Mouse (Mus musculus) bone marrow macrophage, adult 2 months (primary cell): ENCODE data around the gene Fbxl17. TPM values are rescaled to one million over a fixed set of nuclear protein-coding genes. Genes with fewer than 3 reads are reported as not detected.

Experiments used
- H3K27ac ChIP-seq: 2 replicates; pipeline ENCODE4 v1.5.1; 2012; ENCODE audit warnings: low read depth, low read length; ENCODE audit not compliant: insufficient read depth
- H3K4me1 ChIP-seq: 2 replicates; pipeline ENCODE4 v1.6.1; 2012; ENCODE audit warnings: low read length; ENCODE audit not compliant: control insufficient read depth, insufficient read depth
- H3K4me3 ChIP-seq: 2 replicates; pipeline ENCODE4 v1.5.1; 2012; ENCODE audit warnings: mild to moderate bottlenecking, low read length, moderate library complexity; ENCODE audit not compliant: insufficient read depth
- CTCF ChIP-seq: IDR thresholded peaks from 2 replicates; pipeline ENCODE4 v1.5.1; 2012; ENCODE audit warnings: low read depth, mild to moderate bottlenecking, low read length, moderate library complexity
- POLR2A ChIP-seq: IDR thresholded peaks from 2 replicates; pipeline ENCODE4 v1.6.1; 2012; ENCODE audit warnings: mild to moderate bottlenecking, low read depth, low read length, borderline replicate concordance
- polyA plus RNA-seq: library from polyadenylated mRNA; stranded (reverse); fragments of >200 nt; gene quantifications from 2 replicates; pipeline ENCODE4 v1.2.4, GENCODE M21; 2012; ENCODE audit not compliant: missing spikeins, insufficient read depth, insufficient read length

Fbxl17 gene
- polyA plus RNA-seq, 1 experiment: 21.2 TPM

DNA sequence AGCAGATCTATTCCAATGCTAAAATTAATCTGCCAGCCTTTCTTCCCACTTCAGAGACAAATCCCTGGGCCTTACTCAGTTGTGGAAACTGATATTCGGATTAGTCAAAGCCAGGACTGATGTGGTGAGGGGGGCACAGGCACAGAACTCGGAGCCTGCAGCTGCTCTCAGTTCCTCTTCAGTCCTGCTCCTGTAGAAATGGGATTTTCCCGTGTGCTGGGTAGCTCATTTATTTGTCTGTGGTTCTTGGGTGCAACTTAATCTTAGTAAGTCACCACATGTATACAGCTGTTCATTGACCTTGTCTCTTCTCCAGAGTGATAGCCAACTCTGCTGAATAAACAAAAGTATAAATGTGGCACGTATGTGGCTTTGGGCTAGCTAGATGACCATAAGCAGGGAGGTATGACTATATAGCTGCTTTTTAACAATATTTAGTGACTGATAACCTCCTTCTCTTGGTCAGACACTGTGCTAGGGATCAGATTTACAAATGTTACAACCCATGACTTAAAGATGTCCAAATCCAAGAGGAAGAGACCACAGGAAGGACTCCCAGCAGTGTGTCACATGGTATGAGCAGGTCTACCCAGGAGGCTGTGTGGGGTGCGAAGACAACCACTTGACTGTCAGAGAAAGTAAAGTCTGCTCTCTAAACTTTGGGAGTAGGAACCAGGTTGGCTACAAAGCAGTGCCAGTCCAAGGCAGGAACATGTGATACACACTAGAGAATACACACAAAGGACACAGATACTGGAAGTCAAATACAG lies 331.6 kb downstream of the Fbxl17 start:
- Histone ChIP-seq H3K4me3 (no peak overlapping the region), H3K4me1 (peaks cover 12% of the 10 kb centered on the region)

DNA sequence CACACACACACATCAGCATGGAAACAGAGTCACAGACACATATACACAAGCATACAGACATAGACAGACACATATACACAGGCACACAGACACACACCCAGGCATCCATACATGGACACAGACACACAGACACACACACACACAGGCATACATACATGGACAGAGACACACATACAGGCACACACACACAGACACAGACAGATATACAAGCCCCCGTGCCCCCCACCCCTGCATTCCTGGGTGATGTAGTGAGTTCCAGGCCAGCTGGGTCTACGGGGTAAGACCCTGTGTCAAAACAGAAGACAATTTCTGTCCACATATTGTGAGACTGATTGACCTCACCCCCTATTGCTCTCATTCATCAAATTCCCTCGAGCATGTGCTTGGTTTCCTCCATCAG lies 332.6 kb downstream of the Fbxl17 start:
- peaks cover 12% of the 10 kb centered on the region for H3K4me1 ChIP-seq
- no peak overlapping the region for H3K4me3 ChIP-seq
- TF ChIP-seq POLR2A: no peak
- no peak overlapping the region for H3K27ac ChIP-seq

More for the DNA sequence above, 331.6 kb downstream of the Fbxl17 start:
- TF ChIP-seq POLR2A (no peak), CTCF (no peak)
- no peak overlapping the region for H3K27ac ChIP-seq

DNA sequence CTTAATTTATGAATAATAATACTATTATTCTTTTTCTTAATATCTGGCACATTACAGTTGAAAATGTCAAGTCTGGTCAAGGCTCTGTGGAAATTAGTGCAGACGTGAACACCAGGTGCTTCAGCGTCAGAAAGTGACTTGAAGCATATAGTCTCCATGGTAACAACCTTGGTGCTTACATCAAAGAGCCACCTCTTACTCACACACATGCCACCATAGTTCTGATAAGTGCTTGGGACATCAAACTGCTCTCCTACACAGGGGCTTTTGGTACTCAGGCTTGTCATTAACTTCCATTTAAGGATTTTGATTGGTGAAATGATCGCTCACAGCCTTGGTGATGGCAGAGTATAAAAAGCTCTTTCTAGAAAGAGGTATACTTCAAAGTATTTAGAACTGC lies 333.1 kb downstream of the Fbxl17 start:
- TF ChIP-seq CTCF: no peak
- Histone ChIP-seq H3K4me3 (no peak overlapping the region), H3K27ac (no peak overlapping the region), H3K4me1 (peaks cover 12% of the 10 kb centered on the region)

DNA sequence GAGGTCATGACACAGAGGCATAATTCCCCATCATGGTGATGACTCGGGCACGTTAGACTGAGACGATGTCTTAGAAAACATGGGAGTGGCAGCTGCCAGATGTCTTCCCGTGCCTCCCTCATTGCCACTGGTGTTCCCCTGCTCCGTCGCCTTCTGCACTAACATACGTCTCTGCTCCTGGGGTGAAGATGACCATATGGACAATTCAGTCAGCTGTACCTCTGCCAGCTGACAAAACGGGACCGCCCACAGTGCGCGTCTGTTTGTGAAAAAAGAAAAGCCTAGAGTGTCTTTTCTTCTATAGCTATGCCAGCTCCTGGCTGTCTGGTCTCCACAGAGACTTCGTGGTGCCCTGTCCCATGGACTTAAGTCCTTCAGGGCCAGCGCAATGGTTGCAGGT lies 334.0 kb downstream of the Fbxl17 start:
- TF ChIP-seq POLR2A (no peak), CTCF (no peak)
- Histone ChIP-seq H3K4me3 (no peak overlapping the region), H3K4me1 (peaks cover 12% of the 10 kb centered on the region), H3K27ac (no peak overlapping the region)

DNA sequence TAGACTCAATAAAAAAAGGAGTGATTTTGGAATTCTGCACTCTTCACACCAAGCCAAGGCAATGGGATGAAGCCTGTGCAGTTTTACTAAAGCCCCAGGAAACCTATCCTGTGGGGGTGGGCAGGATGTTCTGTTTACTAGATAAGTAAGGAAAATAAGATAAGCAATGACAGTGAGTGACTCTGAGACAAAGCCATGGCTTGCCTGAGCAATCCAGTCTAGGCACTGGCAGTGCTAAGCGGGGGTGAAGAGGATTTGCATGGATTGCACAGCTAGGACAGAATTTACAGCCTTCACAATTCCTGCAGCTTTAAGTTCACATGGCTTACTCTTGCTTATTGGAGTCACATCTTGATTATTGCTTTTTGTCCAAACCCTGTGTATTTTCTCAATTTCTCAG lies 335.5 kb downstream of the Fbxl17 start:
- peaks cover 12% of the 10 kb centered on the region for H3K4me1 ChIP-seq

DNA sequence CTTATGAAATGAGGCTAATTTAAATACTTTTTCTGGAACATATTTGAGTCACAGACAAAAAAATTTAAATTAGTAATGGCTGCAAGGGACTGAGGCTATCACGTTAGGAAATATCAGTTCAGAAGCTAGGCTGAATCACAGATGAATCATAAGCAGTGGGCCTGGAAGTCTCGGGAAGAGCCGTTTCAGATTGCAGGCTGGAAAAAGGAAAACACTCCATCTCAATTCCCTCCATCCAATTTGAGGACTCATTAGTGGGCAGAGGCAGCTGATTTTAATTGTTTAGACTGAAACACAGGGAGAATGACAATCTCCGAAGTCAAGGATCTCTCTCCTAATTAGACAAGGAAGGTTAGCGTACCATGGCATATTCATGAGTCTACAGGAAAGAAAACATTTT lies 337.9 kb downstream of the Fbxl17 start:
- Histone ChIP-seq H3K4me1 (no peaks in the 10 kb centered on the region), H3K4me3 (no peak overlapping the region), H3K27ac (no peak overlapping the region)
- TF ChIP-seq CTCF (no peak), POLR2A (no peak)

More for the DNA sequence above, 335.5 kb downstream of the Fbxl17 start:
- H3K4me3 ChIP-seq: no peak overlapping the region
- no peak overlapping the region for H3K27ac ChIP-seq
- TF ChIP-seq CTCF: no peak
- no peak for TF ChIP-seq POLR2A

DNA sequence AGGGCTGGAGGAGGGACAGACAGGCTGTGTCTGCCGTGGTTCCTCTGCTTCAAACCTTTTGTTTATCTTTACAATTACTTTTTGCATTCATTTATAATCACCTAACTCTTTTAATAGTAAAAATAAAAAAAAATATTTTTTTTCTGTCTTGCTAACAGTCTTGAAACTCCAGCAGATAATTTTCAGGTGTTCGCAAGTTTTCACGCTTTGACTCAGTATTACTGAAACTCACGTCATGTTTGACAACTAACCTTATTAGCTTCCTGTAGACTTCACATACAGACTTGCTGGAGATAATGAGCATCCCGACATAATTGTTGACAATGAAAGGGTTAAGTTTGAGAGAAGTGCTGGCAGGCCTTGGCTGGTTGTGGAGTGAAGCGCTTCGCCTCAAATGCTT lies 340.6 kb downstream of the Fbxl17 start:
- Histone ChIP-seq H3K4me1 (no peaks in the 10 kb centered on the region), H3K27ac (no peak overlapping the region), H3K4me3 (no peak overlapping the region)
- no peak for TF ChIP-seq POLR2A
- no peak for TF ChIP-seq CTCF

DNA sequence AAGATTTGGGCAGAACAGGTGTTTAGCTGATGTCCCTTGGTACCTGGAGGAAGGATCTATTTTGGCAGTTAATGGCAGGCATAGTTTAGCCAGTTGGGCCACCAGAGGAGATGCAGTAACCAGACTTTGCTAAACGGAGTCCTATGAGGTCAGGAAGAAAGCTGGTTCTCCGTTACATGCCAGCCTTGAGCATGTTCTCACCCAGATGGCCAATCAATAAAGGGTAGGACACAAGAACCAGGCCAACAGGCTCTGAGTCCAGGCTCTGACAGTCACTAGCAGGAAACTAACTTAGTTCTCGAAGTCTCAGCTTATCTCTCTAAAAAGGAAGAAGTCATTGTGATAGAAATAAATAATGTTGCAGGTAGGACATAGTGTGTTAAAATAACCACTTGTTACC lies 341.4 kb downstream of the Fbxl17 start:
- TF ChIP-seq POLR2A (no peak), CTCF (no peak)
- Histone ChIP-seq H3K4me1 (no peaks in the 10 kb centered on the region), H3K27ac (no peak overlapping the region), H3K4me3 (no peak overlapping the region)

DNA sequence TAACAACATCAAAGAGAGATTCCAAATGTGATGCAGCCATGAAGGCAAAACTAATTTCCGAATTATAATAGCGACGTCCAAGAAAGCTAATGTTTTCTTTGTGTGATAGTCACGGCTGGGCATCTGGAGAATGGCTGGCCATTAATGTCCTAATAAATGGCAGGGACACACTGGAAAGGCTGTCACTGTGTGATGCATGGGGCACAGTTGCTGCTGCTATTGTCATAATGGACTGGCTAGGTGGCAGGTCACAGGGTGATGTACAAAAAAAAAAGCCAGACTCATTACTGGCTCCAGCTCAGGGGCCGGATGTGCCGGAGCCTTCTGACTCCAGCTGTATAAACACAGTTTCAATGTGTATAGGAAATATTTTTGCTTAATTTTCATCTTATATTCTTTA lies 341.9 kb downstream of the Fbxl17 start:
- Histone ChIP-seq H3K27ac (no peak overlapping the region), H3K4me3 (no peak overlapping the region), H3K4me1 (no peaks in the 10 kb centered on the region)
- TF ChIP-seq CTCF (no peak), POLR2A (no peak)

DNA sequence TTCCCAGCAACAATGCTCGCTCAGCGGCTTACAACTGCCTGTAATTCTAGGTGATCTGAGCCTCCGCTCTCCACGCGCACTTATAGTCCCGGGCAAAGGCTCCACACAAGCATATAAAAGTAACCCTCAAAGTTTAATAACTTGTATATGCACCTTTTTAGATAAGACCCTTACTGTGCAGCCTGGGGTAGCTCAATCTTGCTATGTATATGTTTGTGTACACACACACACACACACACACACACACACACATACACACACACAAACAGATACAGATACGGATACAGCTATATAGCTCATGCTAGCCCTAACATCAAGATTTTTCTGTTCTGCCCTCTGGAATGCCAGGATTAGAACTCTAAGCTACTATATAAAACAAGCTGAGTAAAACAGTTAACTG lies 342.8 kb downstream of the Fbxl17 start:
- H3K4me3 ChIP-seq: no peak overlapping the region
- H3K4me1 ChIP-seq: no peaks in the 10 kb centered on the region
- TF ChIP-seq CTCF (no peak), POLR2A (no peak)

More for the DNA sequence above, 342.8 kb downstream of the Fbxl17 start:
- H3K27ac ChIP-seq: no peak overlapping the region
